Mouse (Mus musculus) heart, adult 18-20 months (tissue): ENCODE measurements around the gene Gstm7. TPM values are rescaled to one million over a fixed set of nuclear protein-coding genes. Genes with fewer than 3 reads are reported as not detected.
A peak's percentile ranks its signal among the peaks of the same experiment; 100 is the strongest.
"Not testable (repeated sequence)": the region's sequence is repeated elsewhere in the genome, so short reads cannot be mapped to it uniquely, and the experiment has no call there.

Experiments
- DNase-seq, 2 experiments: peaks; one replicate each; pipeline ENCODE4 v3.0.0; 2021 to 2022; ENCODE audit warnings: mixed read lengths in 1 of 2
- total RNA-seq, 2 experiments: library from RNA; stranded (reverse); gene quantifications; 2 replicates each; pipeline ENCODE4 v1.2.3; 2021

The Gstm7 gene
- total RNA-seq, 2 experiments from 2014 or later, result 69.7 to 92.0 TPM

- DNase-seq, result no peak
Measured at GRCm38 (mm10) chr3:107935888-107936287, 4.3 kb upstream of the Gstm7 start.

GRCm38 (mm10) chr3:107935268-107935667, 3.7 kb upstream of the Gstm7 start:
- DNase-seq, result no peak

- peak in 1 of 2 experiments; percentile 36 for DNase-seq
Measured at GRCm38 (mm10) chr3:107932128-107932527, 511 bp upstream of the Gstm7 start.

GRCm38 (mm10) chr3:107931134-107931533, 483 bp downstream of the Gstm7 start:
- DNase-seq, result no peak

- DNase-seq, result no peak
Measured at GRCm38 (mm10) chr3:107929731-107930130, 1.9 kb downstream of the Gstm7 start.

GRCm38 (mm10) chr3:107929243-107929642, 2.4 kb downstream of the Gstm7 start:
- DNase-seq, result no peak

GRCm38 (mm10) chr3:107928691-107929090, 2.9 kb downstream of the Gstm7 start:
- no peak for DNase-seq

GRCm38 (mm10) chr3:107927841-107928240, 3.8 kb downstream of the Gstm7 start:
- no peak for DNase-seq

- no peak for DNase-seq
Measured at GRCm38 (mm10) chr3:107925335-107925734, 6.3 kb downstream of the Gstm7 start.

GRCm38 (mm10) chr3:107920348-107920747, 11.3 kb downstream of the Gstm7 start:
- no peak for DNase-seq

- peak; percentile 47 to 80 for DNase-seq
Measured at GRCm38 (mm10) chr3:107917783-107918408, 13.7 kb downstream of the Gstm7 start.

GRCm38 (mm10) chr3:107917097-107917496, 14.5 kb downstream of the Gstm7 start:
- DNase-seq, result no peak

GRCm38 (mm10) chr3:107916674-107917073, 14.9 kb downstream of the Gstm7 start:
- no peak for DNase-seq

GRCm38 (mm10) chr3:107905942-107906341, 25.7 kb downstream of the Gstm7 start:
- no peak for DNase-seq

- DNase-seq, result no peak
Measured at GRCm38 (mm10) chr3:107900955-107901673, 30.5 kb downstream of the Gstm7 start.

GRCm38 (mm10) chr3:107898691-107899090, 32.9 kb downstream of the Gstm7 start:
- no peak for DNase-seq

GRCm38 (mm10) chr3:107895720-107896569, 35.7 kb downstream of the Gstm7 start, which contains the start of gene Gstm5:
Gstm5 (plus strand) TSS chr3:107895821.
- peak; percentile 87 to 89 for DNase-seq

GRCm38 (mm10) chr3:107895194-107895719, 36.4 kb downstream of the Gstm7 start:
- DNase-seq, result no peak

- DNase-seq, result not testable (repeated sequence)
Measured at GRCm38 (mm10) chr3:107889236-107889635, 42.4 kb downstream of the Gstm7 start.

- DNase-seq, result peak; percentile 36 to 47
Measured at GRCm38 (mm10) chr3:107887674-107888495, 43.7 kb downstream of the Gstm7 start.
